ENCODE assay signal across 21 mouse cellular contexts in the genomic region with DNA sequence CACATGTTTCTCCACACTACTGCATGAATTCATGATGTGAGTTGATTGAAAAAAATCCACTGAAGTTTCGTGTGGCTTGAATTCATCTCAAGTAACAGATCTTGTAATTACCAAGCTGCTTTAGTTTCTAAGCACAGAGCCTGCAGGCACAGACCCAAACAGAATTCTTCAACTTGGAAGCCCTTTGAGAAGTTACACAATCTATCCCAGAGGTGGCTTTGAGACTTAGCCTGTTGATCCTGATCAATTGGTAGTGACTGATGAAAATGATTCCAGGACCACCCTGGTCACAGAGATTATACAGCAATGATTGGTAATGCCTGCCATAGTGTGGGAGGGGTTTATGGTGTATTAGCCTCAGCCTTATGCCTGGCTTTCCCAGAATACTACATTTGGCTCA.
A peak's percentile ranks its signal among the peaks of the same experiment; 100 is the strongest.
DNase-seq lines count a peak whose midpoint lies in the region; ATAC-seq and TF ChIP-seq lines count a peak whose summit lies in the region.
"Had no signal": no experiment of that assay in that cellular context is flagged by ENCODE, and none has a peak within 500 bp of the region (broad histone marks: within the 10 kb centered on the region; RNA-seq: fewer than 3 reads in every experiment).

No protein-coding gene starts in this region.

- ATAC-seq in lung, embryonic 15.5 days (ENCODE audit: borderline replicate concordance, extremely low read depth, low FRiP score, low TSS enrichment), result peak; percentile 53; the same call in 1 of the 2 replicates
- peak; percentile 50; the same call in 1 of the 2 replicates for ATAC-seq in embryonic facial prominence, embryonic 14.5 days (ENCODE audit: low read depth)

- H3K9me3 ChIP-seq in lung, embryonic 15.5 days, result no peaks in the 10 kb centered on the region
- no peaks in the 10 kb centered on the region for H3K9me3 ChIP-seq in embryonic facial prominence, embryonic 14.5 days (ENCODE audit: control insufficient read depth, low read length)
- H3K9me3 ChIP-seq: forebrain, embryonic 12.5 days; heart, embryonic 15.5 days; hindbrain, embryonic 13.5 days; limb, embryonic 15.5 days; liver, embryonic 15.5 days; midbrain, embryonic 12.5 days; neural tube, embryonic 15.5 days had no signal

- no peaks in the 10 kb centered on the region for H3K36me3 ChIP-seq in lung, embryonic 15.5 days
- H3K36me3 ChIP-seq in embryonic facial prominence, embryonic 14.5 days (ENCODE audit: control insufficient read depth, insufficient read depth, low read length), result no peaks in the 10 kb centered on the region
- H3K36me3 ChIP-seq: forebrain, embryonic 12.5 days; heart, embryonic 15.5 days; hindbrain, embryonic 13.5 days; limb, embryonic 15.5 days; liver, embryonic 15.5 days; midbrain, embryonic 12.5 days; neural tube, embryonic 15.5 days had no signal

- 49% methylated on average over 1 of the region's 1 CpGs for WGBS in lung, embryonic 15.5 days
- 23% methylated on average over 1 of the region's 1 CpGs for WGBS in embryonic facial prominence, embryonic 14.5 days

- no peak overlapping the region for H3K27ac ChIP-seq in gastrocnemius, adult 2 months
- H3K27ac ChIP-seq in lung, embryonic 15.5 days, result 0 out of 2 replicates have a peak overlapping the region, but pooled peaks have one; percentile 55
- H3K27ac ChIP-seq in embryonic facial prominence, embryonic 14.5 days (replicated peaks; ENCODE audit: low read depth, low read length), result no peak overlapping the region
- H3K27ac ChIP-seq: forebrain, embryonic 12.5 days; heart, embryonic 15.5 days; hindbrain, embryonic 13.5 days; left cerebral cortex, adult 2 months; limb, embryonic 15.5 days; liver, embryonic 15.5 days; midbrain, embryonic 12.5 days; neural tube, embryonic 15.5 days had no signal

- H3K9ac ChIP-seq in lung, embryonic 15.5 days, result no peak overlapping the region
- no peak overlapping the region for H3K9ac ChIP-seq in embryonic facial prominence, embryonic 14.5 days (ENCODE audit: low read depth, low read length)
- H3K9ac ChIP-seq: forebrain, embryonic 12.5 days; heart, embryonic 15.5 days; hindbrain, embryonic 13.5 days; limb, embryonic 15.5 days; liver, embryonic 15.5 days; midbrain, embryonic 12.5 days; neural tube, embryonic 15.5 days had no signal

- H3K4me3 ChIP-seq in gastrocnemius, adult 2 months, result no peak overlapping the region
- H3K4me3 ChIP-seq in lung, embryonic 15.5 days, result no peak overlapping the region
- H3K4me3 ChIP-seq in embryonic facial prominence, embryonic 14.5 days (ENCODE audit: low read depth, low read length), result no peak overlapping the region
- H3K4me3 ChIP-seq: forebrain, embryonic 12.5 days; heart, embryonic 15.5 days; hindbrain, embryonic 13.5 days; left cerebral cortex, adult 2 months; limb, embryonic 15.5 days; liver, embryonic 15.5 days; midbrain, embryonic 12.5 days; neural tube, embryonic 15.5 days had no signal

- TF ChIP-seq CTCF in gastrocnemius, adult 2 months (IDR thresholded peaks at IDR 0.05), result no peak

- peak; percentile 27 for DNase-seq in gastrocnemius, adult 2 months
- no peak for DNase-seq in gastrocnemius, postnatal 36 days
- no peak for DNase-seq in lung, adult 18-20 months
- DNase-seq in embryonic facial prominence, embryonic 14.5 days (ENCODE audit: low spot score), result peak; percentile 83
- peak; percentile 69 for DNase-seq in fibroblast of lung, adult 2 months (ENCODE audit: low read depth)
- no peak for DNase-seq in left cerebral cortex, adult 18-20 months (ENCODE audit: low spot score in 2 of 2)
- DNase-seq: adrenal gland, adult 8-10 months; cerebellum, adult 9-10 months; heart, postnatal 36 days; kidney, adult 11 months; kidney, postnatal 4 days; left cerebral cortex, postnatal 4 days had no signal

- H3K4me1 ChIP-seq in lung, embryonic 15.5 days, result no peaks in the 10 kb centered on the region
- no peaks in the 10 kb centered on the region for H3K4me1 ChIP-seq in embryonic facial prominence, embryonic 14.5 days (ENCODE audit: control insufficient read depth, insufficient read depth, low read length)
- H3K4me1 ChIP-seq: forebrain, embryonic 12.5 days; heart, embryonic 15.5 days; hindbrain, embryonic 13.5 days; liver, embryonic 15.5 days; midbrain, embryonic 12.5 days; neural tube, embryonic 15.5 days had no signal

- intact Hi-C loops in gastrocnemius, adult 2 months (cut with DNase I), result no loop called here
- intact Hi-C loops in gastrocnemius, postnatal 36 days (cut with DNase I), result no loop called here

- no peaks in the 10 kb centered on the region for H3K27me3 ChIP-seq in lung, embryonic 15.5 days
- no peaks in the 10 kb centered on the region for H3K27me3 ChIP-seq in embryonic facial prominence, embryonic 14.5 days (replicated peaks; ENCODE audit: control insufficient read depth, insufficient read depth, low read length)
- H3K27me3 ChIP-seq: forebrain, embryonic 12.5 days; heart, embryonic 15.5 days; hindbrain, embryonic 13.5 days; limb, embryonic 15.5 days; liver, embryonic 15.5 days; midbrain, embryonic 12.5 days; neural tube, embryonic 15.5 days had no signal

- H3K4me2 ChIP-seq in lung, embryonic 15.5 days, result no peak overlapping the region
- no peak overlapping the region for H3K4me2 ChIP-seq in embryonic facial prominence, embryonic 14.5 days (ENCODE audit: low read depth, low read length)
- H3K4me2 ChIP-seq: forebrain, embryonic 12.5 days; heart, embryonic 15.5 days; hindbrain, embryonic 13.5 days; limb, embryonic 15.5 days; liver, embryonic 15.5 days; midbrain, embryonic 12.5 days; neural tube, embryonic 15.5 days had no signal

Comparison
In these comparisons a context has a peak if more than half of its experiments do, and no peak if none do; other contexts are left out.
1. DNase-seq: peak in gastrocnemius, adult 2 months (single experiment), embryonic facial prominence, embryonic 14.5 days (single experiment) and fibroblast of lung, adult 2 months (single experiment); none in gastrocnemius, postnatal 36 days (0 of 2), lung, adult 18-20 months (0 of 2) and left cerebral cortex, adult 18-20 months (0 of 2).